Mouse (Mus musculus): ENCODE measurements around the gene Cox10.

GRCm38 (mm10) chr11:63988991-63989860 is 90.0 kb downstream of the Cox10 start:
- TF ChIP-seq POLR2A (IDR thresholded peaks at IDR 0.05; ENCODE audit: extremely low read depth, insufficient read depth, low read length) (no peak), CTCF (IDR thresholded peaks at IDR 0.05; ENCODE audit: low read depth, low read length) (no peak)

Data from liver, adult 2 months (tissue).